Comparison of ENCODE assay signal across 10 mouse cellular contexts in genomic region chr11:80906456-80906855, GRCm38 (mm10). TPM values are rescaled to one million over a fixed set of nuclear protein-coding genes. Genes with fewer than 3 reads are reported as not detected.
A peak's percentile ranks its signal among the peaks of the same experiment; 100 is the strongest.
DNase-seq lines count a peak whose midpoint lies in the region; ATAC-seq lines count a peak whose summit lies in the region.
"Had no signal": no experiment of that assay in that cellular context is flagged by ENCODE, and none has a peak within 500 bp of the region (broad histone marks: within the 10 kb centered on the region; RNA-seq: fewer than 3 reads in every experiment).

No protein-coding gene starts in this region.

- intact Hi-C loops in left cerebral cortex, postnatal 14 days (cut with DNase I), result loop anchor here (5.0 kb wide), 1 partner anchor 246 kb away; no protein-coding TSS in a partner anchor

- no peak overlapping the region for H3K4me3 ChIP-seq in intestine, embryonic 14.5 days (ENCODE audit: low read depth, low read length)
- H3K4me3 ChIP-seq in intestine, embryonic 16.5 days (ENCODE audit: low read length), result no peak overlapping the region
- H3K4me3 ChIP-seq: embryonic facial prominence, embryonic 13.5 days had no signal

- H3K27me3 ChIP-seq in intestine, embryonic 14.5 days (replicated peaks; ENCODE audit: control insufficient read depth, insufficient read depth, low read length), result no peaks in the 10 kb centered on the region
- H3K27me3 ChIP-seq in intestine, embryonic 16.5 days (replicated peaks; ENCODE audit: control insufficient read depth, insufficient read depth, low read length), result no peaks in the 10 kb centered on the region
- H3K27me3 ChIP-seq: embryonic facial prominence, embryonic 13.5 days had no signal

- no peaks in the 10 kb centered on the region for H3K4me1 ChIP-seq in intestine, embryonic 14.5 days (replicated peaks; ENCODE audit: control insufficient read depth, insufficient read depth, low read length)
- H3K4me1 ChIP-seq in intestine, embryonic 16.5 days (ENCODE audit: control insufficient read depth, insufficient read depth, low read length), result no peaks in the 10 kb centered on the region
- H3K4me1 ChIP-seq: embryonic facial prominence, embryonic 13.5 days had no signal

- no peak overlapping the region for H3K9ac ChIP-seq in intestine, embryonic 14.5 days (ENCODE audit: low read length)
- H3K9ac ChIP-seq in intestine, embryonic 16.5 days (ENCODE audit: low read depth, low read length), result no peak overlapping the region
- H3K9ac ChIP-seq: embryonic facial prominence, embryonic 13.5 days had no signal

- H3K9me3 ChIP-seq in intestine, embryonic 14.5 days (ENCODE audit: control insufficient read depth, low read length), result no peaks in the 10 kb centered on the region
- no peaks in the 10 kb centered on the region for H3K9me3 ChIP-seq in intestine, embryonic 16.5 days (ENCODE audit: control insufficient read depth, low read length)
- H3K9me3 ChIP-seq: embryonic facial prominence, embryonic 13.5 days had no signal

- 30% methylated on average over 4 of the region's 4 CpGs for WGBS in intestine, embryonic 14.5 days
- 40% methylated on average over 4 of the region's 4 CpGs for WGBS in intestine, embryonic 16.5 days

- H3K4me2 ChIP-seq in intestine, embryonic 14.5 days (ENCODE audit: low read length), result no peak overlapping the region
- H3K4me2 ChIP-seq in intestine, embryonic 16.5 days (ENCODE audit: low read depth, low read length), result no peak overlapping the region
- H3K4me2 ChIP-seq: embryonic facial prominence, embryonic 13.5 days had no signal

- no peak overlapping the region for H3K27ac ChIP-seq in intestine, embryonic 14.5 days (ENCODE audit: low read depth)
- H3K27ac ChIP-seq in intestine, embryonic 16.5 days (ENCODE audit: low read length), result no peak overlapping the region
- H3K27ac ChIP-seq: embryonic facial prominence, embryonic 13.5 days had no signal

- no peaks in the 10 kb centered on the region for H3K36me3 ChIP-seq in intestine, embryonic 14.5 days (ENCODE audit: control insufficient read depth, insufficient read depth, low read length)
- no peaks in the 10 kb centered on the region for H3K36me3 ChIP-seq in intestine, embryonic 16.5 days (ENCODE audit: control insufficient read depth, insufficient read depth, low read length)
- H3K36me3 ChIP-seq: embryonic facial prominence, embryonic 13.5 days had no signal

- peak; percentile 57 for DNase-seq in intestine, embryonic 14.5 days (ENCODE audit: low spot score)
- DNase-seq in Muller cell, postnatal 12 days (ENCODE audit: inconsistent ontology term), result peak; percentile 26
- DNase-seq in cerebellum, adult 9-10 months, result peak; percentile 71
- DNase-seq in gastrocnemius, postnatal 25 days, result peak; percentile 12
- peak; percentile 70 to 78 for DNase-seq in left cerebral cortex, postnatal 14 days (ENCODE audit: low spot score in 2 of 2)
- DNase-seq in retina, embryonic 14.5 days (ENCODE audit: low spot score), result peak; percentile 87

- no peak for ATAC-seq in intestine, embryonic 14.5 days (replicated peaks; ENCODE audit: low FRiP score, low TSS enrichment, low read depth)
- ATAC-seq in intestine, embryonic 16.5 days, result no peak
- ATAC-seq in megakaryocyte-erythroid progenitor cell, adult 5-6 weeks (replicated peaks; ENCODE audit: low FRiP score, low TSS enrichment, poor library complexity, severe bottlenecking), result no peak

RNA-seq across cellular contexts. Expression of gene Spaca3, which starts 48.3 kb away (rescaled TPM):
- not detected in 2 replicates for polyA plus RNA-seq in intestine, embryonic 14.5 days (2014; fragmentation: Nextera tagmentation; extraction: Ambion mirVana)
- polyA plus RNA-seq in intestine, embryonic 16.5 days (2015; fragmentation: Nextera tagmentation; extraction: Ambion mirVana), result not detected in 2 replicates
- not detected for total RNA-seq in gastrocnemius, postnatal 25 days (2021)
- total RNA-seq in left cerebral cortex, postnatal 14 days (2021), result not detected
- not detected in 2 replicates for total RNA-seq in megakaryocyte-erythroid progenitor cell, adult 5-6 weeks (2014; fragmentation: Nextera tagmentation)
- not detected in 2 replicates for total RNA-seq in megakaryocyte-erythroid progenitor cell, adult 5-6 weeks (2017)
- polyA plus RNA-seq: embryonic facial prominence, embryonic 13.5 days; lung, embryonic 16.5 days had no signal

Comparison
In these comparisons a context has a peak if more than half of its experiments do, and no peak if none do; other contexts are left out.
1. DNase-seq: peak in every context shown above with its lines; median percentile 87 in retina, embryonic 14.5 days; 74 in left cerebral cortex, postnatal 14 days; 71 in cerebellum, adult 9-10 months; 57 in intestine, embryonic 14.5 days; 26 in Muller cell, postnatal 12 days; 12 in gastrocnemius, postnatal 25 days.